Mouse (Mus musculus): ENCODE data around the gene Kcns1.

The Kcns1 gene

GRCm38 (mm10) chr2:164173394-164173793 lies 2.5 kb upstream of the Kcns1 start:
- peak; percentile 24 for DNase-seq (ENCODE audit: low spot score)

GRCm38 (mm10) chr2:164170326-164170725 lies 587 bp downstream of the Kcns1 start:
- DNase-seq (ENCODE audit: low spot score) = no peak

- DNase-seq (ENCODE audit: low spot score) = no peak
Observed at GRCm38 (mm10) chr2:164168571-164168946, 2.4 kb downstream of the Kcns1 start.

GRCm38 (mm10) chr2:164167752-164168570 lies 3.0 kb downstream of the Kcns1 start:
- no peak for DNase-seq (ENCODE audit: low spot score)

GRCm38 (mm10) chr2:164164941-164165340 lies 6.0 kb downstream of the Kcns1 start:
- no peak for DNase-seq (ENCODE audit: low spot score)

- no peak for DNase-seq (ENCODE audit: low spot score)
Observed at GRCm38 (mm10) chr2:164161515-164162055, 9.3 kb downstream of the Kcns1 start.

- peak; percentile 37 for DNase-seq (ENCODE audit: low spot score)
Observed at GRCm38 (mm10) chr2:164158838-164159237, 12.1 kb downstream of the Kcns1 start.

- no peak for DNase-seq (ENCODE audit: low spot score)
Observed at GRCm38 (mm10) chr2:164156158-164156557, 14.8 kb downstream of the Kcns1 start.

GRCm38 (mm10) chr2:164154007-164154406 lies 16.9 kb downstream of the Kcns1 start:
- DNase-seq (ENCODE audit: low spot score) = no peak

- DNase-seq (ENCODE audit: low spot score) = no peak
Observed at GRCm38 (mm10) chr2:164152341-164152740, 18.6 kb downstream of the Kcns1 start.

- DNase-seq (ENCODE audit: low spot score) = no peak
Observed at GRCm38 (mm10) chr2:164150086-164150760, 20.7 kb downstream of the Kcns1 start.

- DNase-seq (ENCODE audit: low spot score) = no peak
Observed at GRCm38 (mm10) chr2:164146556-164146955, 24.4 kb downstream of the Kcns1 start.

GRCm38 (mm10) chr2:164144541-164144940 lies 26.4 kb downstream of the Kcns1 start:
- DNase-seq (ENCODE audit: low spot score) = no peak

GRCm38 (mm10) chr2:164144025-164144424 lies 26.9 kb downstream of the Kcns1 start:
- DNase-seq (ENCODE audit: low spot score) = no peak

GRCm38 (mm10) chr2:164142021-164142420 lies 28.9 kb downstream of the Kcns1 start:
- no peak for DNase-seq (ENCODE audit: low spot score)

- DNase-seq (ENCODE audit: low spot score) = no peak
Observed at GRCm38 (mm10) chr2:164137754-164138153, 33.2 kb downstream of the Kcns1 start.

GRCm38 (mm10) chr2:164136393-164136792 lies 34.5 kb downstream of the Kcns1 start:
- no peak for DNase-seq (ENCODE audit: low spot score)

- no peak for DNase-seq (ENCODE audit: low spot score)
Observed at GRCm38 (mm10) chr2:164135367-164135766, 35.5 kb downstream of the Kcns1 start.

- peak; percentile 62 for DNase-seq (ENCODE audit: low spot score)
Observed at GRCm38 (mm10) chr2:164134563-164134962, 36.4 kb downstream of the Kcns1 start.

GRCm38 (mm10) chr2:164131586-164131985 lies 39.3 kb downstream of the Kcns1 start:
- DNase-seq (ENCODE audit: low spot score) = no peak

GRCm38 (mm10) chr2:164128576-164129411 lies 42.1 kb downstream of the Kcns1 start:
- DNase-seq (ENCODE audit: low spot score) = no peak

GRCm38 (mm10) chr2:164127297-164127696 lies 43.6 kb downstream of the Kcns1 start:
- no peak for DNase-seq (ENCODE audit: low spot score)
